Mouse (Mus musculus) layer of hippocampus, postnatal 10 days (tissue): ENCODE results near the gene Atxn2. TPM values are rescaled to one million over a fixed set of nuclear protein-coding genes. Genes with fewer than 3 reads are reported as not detected.

Experiments used
- DNase-seq, 2 experiments: peaks; one replicate each; pipeline ENCODE4 v3.0.0; 2021; ENCODE audit warnings: low spot score in 2 of 2
- total RNA-seq, 2 experiments: library from RNA; stranded (reverse); gene quantifications; 2 replicates each; pipeline ENCODE4 v1.2.3; 2021

The Atxn2 gene
- total RNA-seq, 2 experiments from 2014 or later = 204 to 220 TPM

DNA sequence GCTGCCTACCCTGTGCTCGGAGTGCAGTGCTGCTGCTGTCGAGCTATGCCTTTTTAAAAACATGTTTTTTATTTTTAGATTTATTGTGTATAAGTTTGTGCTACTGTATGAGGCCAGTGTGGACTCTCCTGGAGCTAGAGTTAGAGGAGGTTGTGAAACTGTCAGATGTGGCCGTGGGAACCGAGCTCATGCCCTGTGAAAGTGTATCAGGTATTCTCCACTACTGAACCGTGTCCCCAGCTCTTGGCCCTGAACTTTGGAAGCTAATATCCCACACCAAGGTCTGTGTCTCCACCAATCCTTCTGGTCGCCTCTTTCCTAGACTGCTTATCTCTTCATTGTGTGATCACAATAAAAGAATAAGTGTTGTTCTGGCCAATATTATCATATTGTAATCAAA is 51.8 kb downstream of the Atxn2 start:
- DNase-seq = no peak

DNA sequence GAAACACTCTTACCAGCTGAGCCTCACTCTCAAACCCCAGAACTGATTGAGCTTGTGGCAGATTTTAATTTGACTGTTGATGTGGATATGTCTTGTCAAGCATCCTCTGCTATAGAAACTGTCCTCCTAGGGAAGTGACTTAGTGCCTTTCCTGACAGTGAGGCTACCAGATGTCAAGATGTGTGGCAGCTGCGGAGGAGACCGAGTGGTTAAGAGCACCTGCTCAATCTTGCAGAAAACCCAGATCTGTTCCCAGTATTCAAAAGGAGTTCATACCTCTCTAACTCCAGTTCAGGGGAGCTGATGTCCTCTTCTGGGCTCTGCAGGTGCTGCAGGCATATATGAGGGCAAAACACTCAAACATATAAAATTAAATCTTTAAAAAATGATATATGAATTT is 53.9 kb downstream of the Atxn2 start:
- DNase-seq = no peak

DNA sequence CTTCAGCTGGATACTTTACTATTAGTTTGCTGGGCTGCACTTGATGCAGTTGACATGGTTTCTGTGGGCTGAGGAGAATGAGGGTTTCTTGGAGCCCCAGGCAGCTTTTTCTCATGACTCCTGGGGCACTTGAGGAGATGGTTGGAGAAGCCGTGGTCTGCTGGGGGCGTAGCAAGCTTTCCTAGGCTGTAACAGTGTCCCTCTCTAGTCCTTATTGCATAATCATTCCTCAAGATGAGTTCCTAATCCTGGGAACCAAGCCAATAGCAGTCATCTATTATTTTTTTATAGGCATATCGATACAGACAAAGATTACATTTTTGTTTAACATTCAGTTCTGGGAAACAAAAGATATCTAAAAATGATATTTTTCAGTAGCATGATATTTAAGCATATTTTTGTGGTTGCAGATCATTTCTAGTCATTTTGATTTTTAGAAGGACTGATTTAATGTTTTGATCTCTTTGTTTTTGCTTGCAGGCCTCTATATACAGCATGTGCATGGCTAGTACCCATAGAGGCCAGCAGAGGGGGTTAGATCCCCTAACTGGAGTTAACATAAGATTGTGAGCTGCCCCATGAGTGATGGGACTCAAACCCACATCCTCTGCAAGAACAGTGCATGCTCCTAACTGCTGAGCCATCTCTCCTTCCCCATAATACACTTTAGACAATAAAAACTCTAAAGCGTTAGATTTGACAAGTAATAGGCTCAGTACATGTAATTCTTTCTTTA is 55.1 kb downstream of the Atxn2 start:
- DNase-seq = no peak

DNA sequence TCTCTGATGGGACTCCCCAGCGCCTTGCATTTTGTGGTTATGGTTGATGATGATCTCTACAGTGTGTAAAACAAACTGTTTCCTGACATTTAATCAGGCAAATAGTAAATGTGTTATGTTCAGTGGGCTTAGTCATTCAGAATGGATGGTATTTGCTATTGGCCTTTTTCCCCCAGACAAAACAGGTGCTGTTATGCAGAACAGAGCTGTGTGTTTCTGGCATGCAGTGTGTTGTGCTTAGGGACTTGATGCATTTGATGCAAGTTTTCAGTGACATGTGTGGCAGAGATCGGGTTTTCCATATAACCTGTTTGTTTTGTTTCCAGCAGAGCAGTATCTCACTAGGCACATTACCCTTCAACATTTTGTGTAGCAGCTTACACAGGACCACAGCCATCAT is 56.4 kb downstream of the Atxn2 start:
- DNase-seq = no peak

DNA sequence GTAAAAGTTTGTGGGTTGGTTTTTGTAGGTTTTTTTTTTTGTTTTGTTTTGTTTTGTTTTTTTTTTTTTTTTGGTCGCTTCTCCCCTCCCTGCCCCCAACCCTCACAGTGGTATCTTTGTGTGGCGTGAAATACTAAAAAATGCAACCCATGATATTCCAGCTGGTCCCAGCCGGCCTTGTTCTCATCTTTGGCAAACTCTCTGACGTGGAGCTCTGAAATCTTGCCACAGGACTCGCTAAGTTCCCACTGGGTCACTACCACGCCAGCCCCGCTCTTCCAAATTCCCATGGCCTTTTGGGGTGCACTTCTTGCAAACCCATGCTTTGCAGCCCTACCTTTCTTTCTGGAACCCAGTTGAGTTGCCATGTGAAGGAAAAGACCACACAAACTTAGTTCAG is 58.7 kb downstream of the Atxn2 start:
- DNase-seq = no peak

DNA sequence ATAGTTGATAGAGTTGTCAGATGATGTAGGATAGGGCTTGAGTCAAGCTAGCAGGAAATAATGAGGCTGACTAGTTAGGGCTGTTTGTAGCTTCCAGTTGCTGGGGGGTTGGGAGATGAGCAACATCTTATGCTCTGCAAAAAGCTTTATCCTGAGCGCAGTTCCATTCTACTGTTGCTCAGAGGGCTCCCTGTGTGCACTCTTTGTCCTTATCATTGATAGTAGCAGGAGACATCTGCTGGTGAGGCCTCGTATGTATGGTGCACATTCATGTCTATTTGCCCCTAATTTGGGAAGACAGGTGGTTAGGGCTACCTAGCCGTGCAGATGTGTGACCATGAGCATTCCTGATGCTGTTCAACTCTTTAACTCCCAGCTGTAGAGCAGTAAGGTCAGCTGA is 60.5 kb downstream of the Atxn2 start:
- DNase-seq = no peak

DNA sequence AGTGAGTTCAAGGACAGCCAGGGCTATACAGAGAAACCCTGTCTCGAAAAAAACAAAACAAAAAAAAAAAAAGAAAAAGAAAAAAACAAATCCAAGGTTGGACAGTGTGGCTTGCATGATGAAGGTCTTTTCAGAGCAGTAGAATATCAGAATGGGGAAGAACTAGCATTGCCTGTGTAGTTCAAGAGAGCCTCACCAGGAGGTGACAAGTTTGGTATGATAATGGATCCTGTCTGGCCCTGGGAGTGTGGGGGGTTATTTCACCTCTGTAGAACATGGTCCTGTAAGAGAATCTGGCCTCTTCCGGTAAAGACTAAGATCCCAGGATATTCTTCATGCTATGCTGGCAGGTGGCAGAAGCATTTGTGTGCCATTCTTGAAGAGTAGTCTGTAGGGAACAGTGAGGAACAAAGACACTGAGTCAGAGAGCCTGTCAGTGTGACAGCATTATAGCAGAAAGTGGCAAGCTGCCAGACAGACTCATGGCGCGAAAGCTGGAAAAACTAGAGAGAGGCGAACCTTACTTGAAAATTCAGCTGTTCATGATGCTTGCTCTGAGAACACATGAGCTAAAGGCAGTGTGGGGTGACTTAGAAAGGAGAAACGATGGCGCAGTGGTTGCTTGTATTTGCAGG is 67.5 kb downstream of the Atxn2 start:
- DNase-seq = peak; percentile 60 to 61

DNA sequence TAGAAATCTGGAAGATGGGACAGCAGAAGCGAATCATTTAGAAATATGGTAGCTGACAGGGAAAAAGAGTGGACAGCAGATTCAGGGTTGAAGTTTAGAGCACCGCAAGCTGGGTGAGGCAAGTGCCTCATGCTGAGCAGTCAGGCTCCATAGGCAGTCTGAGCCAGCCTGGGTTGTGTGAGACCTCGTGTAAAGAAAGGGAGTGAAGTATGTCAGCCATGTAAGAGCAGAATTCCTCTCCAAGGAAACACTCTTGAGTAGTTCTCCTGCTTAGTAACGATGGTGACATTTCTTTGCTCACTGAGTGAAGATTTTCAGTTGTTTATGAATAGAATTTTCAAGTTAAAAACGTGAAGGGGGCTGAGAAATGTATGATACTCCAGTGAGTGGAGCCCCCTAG is 69.0 kb downstream of the Atxn2 start:
- DNase-seq = no peak

DNA sequence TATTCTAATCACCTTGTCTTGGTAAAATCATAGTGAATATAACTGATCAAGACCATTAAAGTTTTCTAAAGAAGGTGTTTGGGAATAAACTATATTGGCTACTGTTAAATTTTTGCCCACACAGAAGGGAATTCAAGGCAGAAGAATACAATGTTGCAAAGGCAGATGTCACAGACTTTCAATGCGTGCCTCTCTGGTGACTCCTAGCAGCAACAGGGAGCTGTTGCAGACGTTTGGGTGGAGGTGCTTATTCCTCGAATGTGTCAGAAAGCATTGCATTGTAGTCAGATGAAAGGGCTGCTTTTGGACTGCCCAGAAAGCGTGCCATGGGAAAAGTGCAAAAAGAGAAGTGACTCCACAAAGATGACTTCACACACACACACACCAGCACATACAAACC is 71.3 kb downstream of the Atxn2 start:
- no peak for DNase-seq

DNA sequence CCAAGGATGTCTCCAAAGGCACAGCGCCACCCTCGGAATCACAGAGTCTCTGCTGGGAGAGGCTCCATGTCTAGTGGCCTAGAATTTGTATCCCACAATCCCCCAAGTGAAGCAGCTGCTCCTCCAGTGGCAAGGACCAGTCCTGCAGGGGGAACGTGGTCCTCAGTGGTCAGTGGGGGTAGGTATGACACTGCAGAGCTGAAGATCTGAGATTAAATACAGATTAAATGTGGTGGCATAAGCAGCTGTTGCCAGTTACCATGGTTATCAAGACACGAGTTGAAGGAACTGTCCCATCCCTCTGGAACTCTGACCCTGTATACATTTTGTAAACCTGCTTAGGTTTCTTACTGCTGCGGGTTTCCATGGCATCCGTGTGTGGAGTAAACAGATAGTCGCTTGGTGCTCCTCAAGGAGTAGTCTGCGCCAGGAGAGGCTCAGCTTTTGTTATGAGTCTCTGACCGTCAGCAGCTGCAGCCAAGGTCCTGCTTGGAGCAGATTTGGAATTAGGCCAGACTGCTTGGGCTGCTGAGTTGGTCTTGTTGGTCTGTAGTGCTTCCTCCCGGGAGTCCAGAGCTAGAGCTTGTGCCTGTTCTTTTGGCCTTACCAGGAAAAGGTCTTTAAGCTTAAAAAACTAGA is 72.8 kb downstream of the Atxn2 start:
- DNase-seq = no peak

DNA sequence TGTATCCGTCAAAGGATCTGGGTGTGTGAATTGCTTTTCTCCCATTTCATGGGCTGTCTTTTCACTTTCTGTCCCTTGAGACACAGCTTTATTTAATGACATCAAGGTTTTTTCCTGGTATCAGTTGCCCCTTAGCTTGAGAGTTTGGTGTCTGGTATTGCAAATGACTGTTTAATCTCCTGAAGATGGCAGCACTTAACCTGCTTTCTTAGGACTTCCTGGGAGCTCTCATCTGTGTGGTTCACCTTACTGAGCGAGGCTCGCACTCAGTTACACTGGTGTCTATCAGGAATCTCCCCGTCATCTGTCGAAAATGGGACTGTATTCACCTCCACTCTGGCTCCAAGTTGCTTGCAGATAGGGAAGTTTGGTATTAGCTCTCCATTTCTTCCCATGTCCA is 79.9 kb downstream of the Atxn2 start:
- no peak for DNase-seq

DNA sequence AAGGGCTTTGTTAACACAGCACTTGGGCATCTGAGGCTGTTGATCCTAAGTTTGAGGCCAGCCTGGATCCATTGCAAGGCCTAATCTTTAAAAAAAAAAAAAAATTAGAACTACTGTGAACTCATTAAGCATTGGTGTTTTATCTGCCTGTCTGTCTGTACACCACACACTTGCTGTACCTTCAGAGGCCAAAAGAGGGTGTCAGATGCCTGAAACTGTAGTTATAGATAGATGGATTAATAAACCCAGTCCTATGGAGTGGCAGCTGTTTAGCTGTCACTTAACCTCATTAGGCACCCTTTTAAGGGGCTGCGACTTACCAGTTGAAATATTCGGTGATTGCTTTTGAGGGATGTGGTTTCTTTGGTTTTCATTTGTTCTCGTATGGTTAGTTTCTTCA is 84.7 kb downstream of the Atxn2 start:
- DNase-seq = no peak

DNA sequence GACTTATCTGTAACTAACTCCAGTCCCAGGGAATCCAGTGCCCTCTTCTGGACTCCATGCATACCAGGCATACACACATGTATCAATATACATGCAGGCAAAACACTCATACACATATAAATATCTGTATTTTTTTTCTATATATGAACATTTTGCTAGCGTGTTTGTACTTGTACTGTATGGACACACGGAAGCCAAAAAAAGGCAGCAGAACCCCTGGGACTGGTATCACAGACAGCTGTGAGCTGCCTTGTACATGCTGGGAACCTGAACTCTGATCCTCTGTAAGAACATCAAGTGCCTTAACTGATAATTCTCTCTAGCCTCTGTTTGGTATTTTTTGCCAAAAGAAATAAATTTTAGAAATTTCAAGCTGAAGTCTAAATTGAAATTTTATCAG is 87.3 kb downstream of the Atxn2 start:
- DNase-seq = no peak

DNA sequence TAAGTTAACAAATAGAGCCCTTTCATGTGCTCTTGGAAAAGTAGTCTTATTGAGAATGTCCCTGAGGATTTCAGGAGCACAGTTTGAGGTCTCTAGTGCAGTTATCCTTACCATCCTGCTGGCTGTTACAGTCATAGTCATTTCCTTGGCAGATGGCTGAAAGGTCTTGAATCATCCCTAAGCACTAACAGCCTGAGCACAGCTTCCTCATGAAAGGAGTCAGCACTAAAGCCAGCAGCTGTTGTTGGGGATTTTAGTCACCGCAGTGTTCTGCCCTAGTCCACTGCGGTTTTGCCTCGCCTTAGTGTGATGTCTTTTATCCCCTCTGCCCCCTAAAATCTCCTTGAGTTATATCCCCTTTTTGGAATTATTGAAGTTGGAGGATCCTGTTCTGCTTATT is 96.0 kb downstream of the Atxn2 start:
- DNase-seq = peak in 1 of 2 experiments; percentile 3

DNA sequence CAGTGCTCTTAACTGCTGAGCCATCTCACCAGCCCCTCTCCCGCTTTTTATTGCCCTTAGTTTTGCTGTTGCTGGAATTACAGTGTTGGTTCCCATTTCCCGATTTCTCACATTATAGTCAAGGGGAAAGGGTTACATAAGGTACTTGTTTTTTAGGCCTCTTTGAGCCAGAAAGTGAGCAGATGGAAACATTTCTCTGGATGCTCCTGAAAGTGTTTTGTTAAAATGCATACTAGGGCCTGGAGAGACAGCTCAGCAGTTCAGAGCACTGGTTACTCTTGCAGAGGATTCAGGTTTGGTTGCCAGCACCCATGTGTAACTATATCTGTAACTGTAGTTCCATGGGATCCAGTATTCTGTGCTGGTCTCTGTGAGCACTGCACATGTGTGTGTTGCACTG is 97.1 kb downstream of the Atxn2 start:
- DNase-seq = no peak

DNA sequence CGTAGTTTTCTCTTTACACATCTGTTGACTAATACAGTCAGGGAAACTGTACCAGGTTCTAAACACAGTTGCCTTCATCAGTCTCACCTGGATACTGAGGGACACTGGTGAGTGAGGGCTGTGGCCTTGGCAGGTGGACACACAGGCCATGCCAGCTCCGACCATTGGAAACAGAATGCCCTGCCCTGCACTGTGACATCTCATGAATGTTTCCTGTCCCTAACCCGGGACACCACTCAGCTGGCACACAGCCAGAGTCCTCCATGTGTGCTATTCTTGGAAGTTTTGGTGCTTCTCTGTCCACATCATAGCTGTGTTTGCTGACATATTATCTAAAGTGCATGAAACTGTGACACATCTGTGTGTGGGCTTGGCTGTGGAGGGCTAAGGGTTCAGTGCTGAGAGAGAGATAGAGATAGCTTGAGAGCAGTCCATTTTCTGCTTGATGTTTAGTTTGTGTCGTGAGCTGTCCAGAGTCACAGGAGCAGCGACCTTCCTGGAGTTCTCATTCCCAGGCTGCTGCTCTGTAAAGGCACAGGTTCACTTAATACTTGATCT is 98.6 kb downstream of the Atxn2 start:
- peak in 1 of 2 experiments; percentile 5 for DNase-seq

DNA sequence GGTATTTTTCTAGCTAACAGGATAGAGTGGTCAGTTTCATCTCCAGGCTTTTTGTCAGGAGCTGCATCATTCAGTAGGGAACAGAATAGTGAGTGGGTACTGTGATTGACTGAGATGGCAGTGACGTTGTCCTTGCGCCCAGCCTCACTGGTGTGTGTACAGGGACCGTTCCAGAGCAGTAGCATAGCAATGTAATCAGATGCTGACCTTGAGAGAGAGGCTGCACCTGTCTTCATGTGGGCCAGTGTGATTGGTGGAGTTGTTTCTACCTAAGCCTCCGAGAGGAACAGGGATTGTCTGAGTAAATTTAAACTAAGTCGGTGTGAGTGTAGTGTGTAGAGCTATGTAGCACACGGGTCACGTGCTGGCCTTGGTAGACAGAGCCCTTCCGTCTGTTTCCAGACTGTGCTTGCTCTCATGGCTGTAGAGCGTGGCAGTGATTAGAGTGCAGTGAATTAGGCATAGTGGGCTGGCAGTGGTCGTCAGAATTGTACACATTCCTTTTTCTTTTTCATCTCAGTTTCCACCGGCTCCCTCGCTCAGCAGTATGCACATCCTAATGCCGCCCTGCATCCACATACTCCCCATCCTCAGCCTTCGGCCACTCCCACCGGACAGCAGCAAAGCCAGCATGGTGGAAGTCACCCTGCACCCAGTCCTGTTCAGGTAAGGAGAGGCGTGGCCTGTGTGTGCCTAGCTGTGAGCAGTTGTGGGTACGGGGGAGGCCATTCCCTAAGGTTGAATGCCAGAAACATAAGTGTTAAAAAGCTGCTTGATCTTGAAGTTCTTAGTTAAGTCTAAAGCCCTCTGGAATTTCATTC is 99.4 kb downstream of the Atxn2 start:
- DNase-seq = peak in 1 of 2 experiments; percentile 4

DNA sequence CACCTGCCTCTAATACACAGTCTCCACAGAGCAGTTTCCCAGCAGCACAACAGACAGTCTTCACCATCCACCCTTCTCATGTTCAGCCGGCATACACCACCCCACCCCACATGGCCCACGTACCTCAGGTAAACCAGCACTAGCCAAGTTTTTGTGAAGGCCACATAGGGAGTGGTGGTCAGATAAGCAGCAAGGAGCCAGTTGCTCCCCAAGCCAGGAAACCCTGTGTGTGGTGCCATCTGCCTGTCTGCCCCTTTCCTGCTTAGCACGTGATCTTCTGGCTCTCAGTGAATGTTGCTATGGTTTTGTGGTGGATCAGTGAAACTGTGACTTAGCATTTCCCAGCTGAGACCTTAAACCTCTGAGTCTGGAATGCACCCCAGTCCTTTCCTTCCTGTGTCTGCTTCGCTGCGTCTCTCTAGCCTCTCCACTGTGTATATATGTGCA is 100.4 kb downstream of the Atxn2 start:
- DNase-seq = peak in 1 of 2 experiments; percentile 15

DNA sequence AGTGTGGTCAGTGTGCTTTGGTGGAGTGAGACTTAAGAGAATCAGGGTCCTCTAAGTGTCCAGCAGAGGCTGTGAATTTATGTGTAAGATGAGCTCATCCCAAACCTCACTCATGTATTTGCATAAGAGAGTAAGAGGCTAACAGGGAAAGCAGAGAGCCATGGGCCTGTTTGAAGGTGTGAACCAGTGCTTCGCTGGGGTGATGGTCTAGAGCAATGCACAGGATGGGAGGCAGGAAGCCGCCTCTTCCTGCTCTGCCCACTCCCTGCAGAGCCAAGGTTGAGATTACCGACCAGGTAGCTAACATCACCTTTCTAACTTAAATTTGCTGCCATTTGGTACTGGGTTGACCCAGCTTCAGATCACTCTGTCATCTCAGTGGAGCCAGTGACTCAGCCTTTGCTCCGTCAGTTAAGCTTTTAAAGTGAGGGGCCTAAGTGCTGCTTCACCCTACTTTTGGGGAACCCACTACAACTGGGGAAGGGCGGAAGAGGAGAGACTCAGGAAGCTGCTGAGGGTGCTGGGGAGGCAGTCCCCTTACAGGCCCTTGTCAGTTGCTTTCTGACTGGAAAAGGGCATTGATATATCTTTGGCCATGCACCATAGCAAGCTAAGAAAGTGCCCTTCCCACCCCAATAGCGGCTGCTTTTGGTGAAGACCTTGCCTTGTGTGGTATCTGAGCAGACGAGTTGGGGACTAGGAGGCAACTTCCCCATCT is 101.5 kb downstream of the Atxn2 start:
- DNase-seq = peak in 1 of 2 experiments; percentile 4

DNA sequence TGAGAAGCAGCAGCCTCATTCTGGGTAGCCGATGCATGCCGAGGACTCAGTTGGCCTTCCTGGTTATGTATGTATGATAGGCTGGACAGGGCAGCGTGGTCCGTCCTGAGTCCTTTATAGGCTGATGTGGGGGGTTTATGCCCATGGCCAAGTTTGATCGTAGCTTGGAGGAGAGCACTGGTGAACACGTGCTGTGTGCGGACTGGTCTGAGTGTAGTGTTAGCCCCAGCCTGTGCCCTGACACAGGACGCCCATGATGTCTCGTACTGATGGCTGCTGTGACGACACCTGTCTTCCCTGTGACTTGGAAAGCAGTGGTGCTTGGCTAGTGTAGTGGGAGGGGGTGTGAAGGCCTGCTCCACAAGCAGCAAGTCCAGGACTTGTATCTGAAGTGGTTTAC is 102.6 kb downstream of the Atxn2 start:
- DNase-seq = peak in 1 of 2 experiments; percentile 6

DNA sequence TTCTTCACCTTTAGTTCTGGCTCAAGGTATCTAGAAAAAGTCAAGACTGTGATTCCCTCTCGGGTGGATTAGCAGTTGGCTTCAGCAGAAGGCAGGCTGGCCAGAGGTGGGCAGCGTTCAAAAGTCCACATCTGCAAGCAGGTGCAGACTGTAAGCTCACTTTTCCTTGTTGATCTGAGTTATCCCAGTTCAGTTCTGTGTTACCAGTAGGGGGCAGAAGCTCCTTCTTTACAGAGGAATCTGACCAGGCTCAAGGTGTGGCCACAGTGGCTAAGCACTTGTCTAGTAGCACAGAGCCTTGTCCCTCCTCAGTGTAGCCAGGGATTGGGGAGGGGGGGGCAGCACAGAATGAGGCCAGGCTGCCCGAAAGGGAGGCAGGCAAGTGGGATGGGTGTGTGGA is 103.9 kb downstream of the Atxn2 start:
- DNase-seq = peak; percentile 41 to 68
